Mouse (Mus musculus) midbrain, postnatal 0 days (tissue): ENCODE data around the gene Rpl23. TPM values are rescaled to one million over a fixed set of nuclear protein-coding genes. Genes with fewer than 3 reads are reported as not detected.
A peak's percentile ranks its signal among the peaks of the same experiment; 100 is the strongest.
"Not testable (repeated sequence)": the region's sequence is repeated elsewhere in the genome, so short reads cannot be mapped to it uniquely, and the experiment has no call there.

Experiments
- ATAC-seq: fragments of 200-750 bp; cut with Nextera tagmentation; 2 replicates; pipeline ENCODE4 v1.8.0; 2017; ENCODE audit warnings: moderate number of reproducible peaks, mild to moderate bottlenecking, moderate TSS enrichment, moderate library complexity; ENCODE audit not compliant: low FRiP score
- DNase-seq: peaks from one replicate; pipeline ENCODE4 v3.0.0-alpha.2; 2015; ENCODE audit warnings: low spot score
- H3K27ac ChIP-seq: fragments of 300-500 bp; sonication (generic); 2 replicates; pipeline ENCODE4 v1.5.1; 2014; ENCODE audit warnings: low read depth, mild to moderate bottlenecking, low read length, mixed read lengths
- H3K27me3 ChIP-seq: fragments of 300-500 bp; sonication (generic); 2 replicates; pipeline ENCODE4 v1.6.1; 2014; ENCODE audit warnings: low read length, control low read depth, mixed read lengths; ENCODE audit not compliant: insufficient read depth
- H3K36me3 ChIP-seq: fragments of 300-500 bp; sonication (generic); 2 replicates; pipeline ENCODE4 v1.6.1; 2014; ENCODE audit warnings: low read length, control low read depth, mixed read lengths; ENCODE audit not compliant: insufficient read depth
- H3K4me1 ChIP-seq: fragments of 300-500 bp; sonication (generic); 2 replicates; pipeline ENCODE4 v1.6.1; 2014; ENCODE audit warnings: mild to moderate bottlenecking, control low read depth, antibody characterized with exemption, low read length, mixed read lengths; ENCODE audit not compliant: insufficient read depth
- H3K4me2 ChIP-seq: fragments of 300-500 bp; sonication (generic); 2 replicates; pipeline ENCODE4 v1.6.1; 2014; ENCODE audit warnings: low read depth, mild to moderate bottlenecking, low read length, mixed read lengths; ENCODE audit not compliant: poor library complexity, severe bottlenecking
- H3K4me3 ChIP-seq: fragments of 300-500 bp; sonication (generic); 2 replicates; pipeline ENCODE4 v1.5.1; 2014; ENCODE audit warnings: low read depth, mild to moderate bottlenecking, low read length, moderate library complexity
- H3K9ac ChIP-seq: fragments of 300-500 bp; sonication (generic); replicated peaks from 2 replicates; pipeline ENCODE4 v1.6.1; 2014; ENCODE audit warnings: mild to moderate bottlenecking, low read length, moderate library complexity, mixed read lengths; ENCODE audit not compliant: poor library complexity, severe bottlenecking
- H3K9me3 ChIP-seq: fragments of 300-500 bp; sonication (generic); 2 replicates; pipeline ENCODE4 v1.6.1; 2016; ENCODE audit warnings: low read length, control low read depth
- CTCF ChIP-seq: IDR thresholded peaks from 2 replicates; pipeline ENCODE4 v1.5.1; 2016; ENCODE audit warnings: antibody characterized with exemption, mild to moderate bottlenecking
- WGBS: fragments of 180-500 bp; shearing (Covaris S2); extraction: QIAGEN DNeasy Blood & Tissue Kit; methylation state at CpG from one replicate; pipeline ENCODE4 v1.1.7; 2014; 5-methylcytosine and 5-hydroxymethylcytosine counted together
- polyA plus RNA-seq: library from polyadenylated mRNA; unstranded; fragments of >200 nt; fragmentation: Nextera tagmentation; extraction: Ambion mirVana; gene quantifications from 2 replicates; pipeline ENCODE4 v1.2.1, GENCODE M21; 2015
- total RNA-seq: library from RNA; depleted of rRNA; stranded (reverse); fragments of >200 nt; gene quantifications from 2 replicates; pipeline ENCODE4 v1.2.3, GENCODE M21; 2014

Rpl23 gene
- total and polyA plus RNA-seq, 2 experiments from 2014 or later: 177 to 329 TPM

DNA sequence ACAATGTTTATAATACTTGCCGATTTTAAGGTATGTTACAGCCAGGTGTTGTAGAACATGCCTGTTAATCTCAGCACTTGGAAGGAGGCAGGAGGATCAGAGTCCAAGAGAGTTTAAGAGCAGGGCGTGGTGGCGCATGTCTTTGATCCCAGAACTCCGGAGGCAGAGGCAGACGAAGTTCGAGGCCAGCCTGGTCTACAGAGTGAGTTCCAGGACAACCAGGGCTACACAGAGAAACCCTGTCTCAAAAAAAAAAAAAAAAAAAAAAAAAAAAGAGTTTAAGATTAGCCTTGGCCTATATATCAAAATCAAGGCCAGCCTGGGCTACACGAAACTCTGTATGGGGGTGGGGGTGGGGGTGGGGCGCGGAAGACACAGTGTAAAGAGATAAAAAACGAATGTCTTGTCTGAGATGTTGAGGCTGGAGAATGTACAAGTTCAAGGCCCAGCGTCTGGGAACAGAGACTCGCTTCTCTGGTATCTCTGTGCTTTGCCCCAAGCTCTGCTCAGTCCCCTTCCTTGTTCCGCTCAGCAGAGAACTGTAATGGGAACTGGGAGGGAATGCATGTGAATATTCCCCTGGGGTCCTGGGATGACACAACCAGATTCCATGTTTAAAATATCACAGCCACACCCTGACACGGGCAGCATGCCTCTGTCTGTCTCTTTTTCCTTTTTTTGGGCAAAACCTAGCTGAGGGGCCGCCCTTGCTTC is 15.3 kb upstream of the Rpl23 start:
- Histone ChIP-seq H3K9ac (no peak overlapping the region), H3K4me2 (peak overlapping the region; percentile 71), H3K36me3 (no peaks in the 10 kb centered on the region), H3K27me3 (no peaks in the 10 kb centered on the region), H3K4me1 (peaks cover 10% of the 10 kb centered on the region), H3K9me3 (no peaks in the 10 kb centered on the region), H3K27ac (0 out of 2 replicates have a peak overlapping the region, but pooled peaks have one; percentile 95), H3K4me3 (peak overlapping the region; percentile 89; the same call in 1 of the 2 replicates)
- WGBS: 56% methylated on average over 15 of the region's 15 CpGs
- TF ChIP-seq CTCF: no peak
- DNase-seq (no peak), ATAC-seq (no peak)

DNA sequence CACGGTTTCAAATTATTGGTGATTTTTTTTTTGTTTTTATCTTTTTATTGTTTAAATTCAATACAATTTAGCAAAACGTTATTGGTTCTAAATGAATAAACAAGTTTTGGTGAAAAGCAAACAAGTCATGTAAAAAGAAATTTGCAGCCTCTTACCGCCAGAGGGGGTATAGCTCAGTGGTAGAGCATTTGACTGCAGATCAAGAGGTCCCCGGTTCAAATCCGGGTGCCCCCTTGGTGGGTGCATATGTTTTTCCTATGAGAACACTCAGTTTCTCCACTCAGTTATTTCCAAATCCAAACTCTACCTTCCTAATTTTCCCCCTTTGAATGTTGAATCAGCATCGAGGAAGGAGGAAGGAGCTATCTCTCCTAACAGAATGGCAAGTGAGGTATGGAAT is 14.7 kb upstream of the Rpl23 start:
- H3K27me3 ChIP-seq: no peaks in the 10 kb centered on the region
- no peak for ATAC-seq
- no peak overlapping the region for H3K27ac ChIP-seq
- H3K4me2 ChIP-seq: no peak overlapping the region
- no peak overlapping the region for H3K4me3 ChIP-seq
- no peaks in the 10 kb centered on the region for H3K36me3 ChIP-seq
- H3K4me1 ChIP-seq: peaks cover 4% of the 10 kb centered on the region; the same call in 1 of the 2 replicates
- DNase-seq: peak; percentile 80
- no peak overlapping the region for H3K9ac ChIP-seq
- WGBS: 4% methylated on average over 6 of the region's 6 CpGs
- peak; percentile 61 for TF ChIP-seq CTCF
- H3K9me3 ChIP-seq: no peaks in the 10 kb centered on the region

GRCm38 (mm10) chr11:97793165-97793564 is 10.9 kb upstream of the Rpl23 start:
- Histone ChIP-seq H3K27ac (no peak overlapping the region), H3K4me3 (no peak overlapping the region), H3K9me3 (no peaks in the 10 kb centered on the region), H3K4me1 (no peaks in the 10 kb centered on the region), H3K4me2 (no peak overlapping the region), H3K36me3 (no peaks in the 10 kb centered on the region), H3K9ac (no peak overlapping the region), H3K27me3 (no peaks in the 10 kb centered on the region)
- peak; percentile 74 for DNase-seq
- TF ChIP-seq CTCF: peak; percentile 73
- no peak for ATAC-seq
- 15% methylated on average over 2 of the region's 2 CpGs for WGBS

GRCm38 (mm10) chr11:97790778-97791438 is 8.7 kb upstream of the Rpl23 start:
- 78% methylated on average over 2 of the region's 2 CpGs for WGBS
- not testable (repeated sequence) for H3K36me3 ChIP-seq, H3K9me3 ChIP-seq, H3K9ac ChIP-seq, H3K4me1 ChIP-seq, ATAC-seq, H3K4me2 ChIP-seq, H3K4me3 ChIP-seq, H3K27me3 ChIP-seq, DNase-seq, H3K27ac ChIP-seq

GRCm38 (mm10) chr11:97789727-97790126 is 7.5 kb upstream of the Rpl23 start:
- no peak for ATAC-seq
- 82% methylated on average over 5 of the region's 5 CpGs for WGBS
- TF ChIP-seq CTCF: no peak

DNA sequence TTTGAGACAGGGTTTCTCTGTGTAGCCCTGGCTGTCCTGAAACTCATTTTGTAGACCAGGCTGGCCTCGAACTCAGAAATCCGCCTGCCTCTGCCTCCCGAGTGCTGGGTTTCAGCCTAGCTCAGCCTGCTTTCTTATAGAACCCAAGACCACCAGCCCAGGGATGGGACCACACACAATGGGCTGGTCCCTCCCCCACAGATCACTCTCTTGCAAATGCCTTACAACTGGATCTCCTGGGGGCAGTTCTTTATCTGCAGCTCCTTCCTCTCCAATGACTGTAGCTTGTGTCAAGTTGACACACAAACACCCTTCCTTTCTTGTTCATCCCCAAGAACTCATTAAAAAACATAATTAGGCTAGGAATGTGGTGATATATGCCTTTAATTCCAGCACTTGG is 5.7 kb upstream of the Rpl23 start:
- H3K9me3 ChIP-seq: no peaks in the 10 kb centered on the region
- no peak for TF ChIP-seq CTCF
- no peak overlapping the region for H3K27ac ChIP-seq
- ATAC-seq (no peak), DNase-seq (no peak)
- no peak overlapping the region for H3K9ac ChIP-seq
- 77% methylated on average over 3 of the region's 3 CpGs for WGBS
- no peaks in the 10 kb centered on the region for H3K4me1 ChIP-seq
- H3K4me3 ChIP-seq: no peak overlapping the region
- no peaks in the 10 kb centered on the region for H3K27me3 ChIP-seq
- H3K36me3 ChIP-seq: no peaks in the 10 kb centered on the region
- H3K4me2 ChIP-seq: no peak overlapping the region

More at GRCm38 (mm10) chr11:97789727-97790126, 7.5 kb upstream of the Rpl23 start:
- Histone ChIP-seq H3K27ac (no peak overlapping the region), H3K4me3 (no peak overlapping the region), H3K9me3 (no peaks in the 10 kb centered on the region), H3K36me3 (no peaks in the 10 kb centered on the region), H3K4me1 (no peaks in the 10 kb centered on the region), H3K4me2 (no peak overlapping the region), H3K27me3 (no peaks in the 10 kb centered on the region), H3K9ac (no peak overlapping the region)
- no peak for DNase-seq
